Mouse (Mus musculus): Measurements from ENCODE around the gene Camp.

GRCm38 (mm10) chr9:109886259-109886658 lies 36.8 kb upstream of the Camp start:
- TF ChIP-seq CTCF (IDR thresholded peaks at IDR 0.05; ENCODE audit: low read depth, low read length) (no peak), POLR2A (IDR thresholded peaks at IDR 0.05; ENCODE audit: extremely low read depth, insufficient read depth, low read length) (no peak)
